21 mouse cellular contexts compared by ENCODE assay signal in the genomic region with DNA sequence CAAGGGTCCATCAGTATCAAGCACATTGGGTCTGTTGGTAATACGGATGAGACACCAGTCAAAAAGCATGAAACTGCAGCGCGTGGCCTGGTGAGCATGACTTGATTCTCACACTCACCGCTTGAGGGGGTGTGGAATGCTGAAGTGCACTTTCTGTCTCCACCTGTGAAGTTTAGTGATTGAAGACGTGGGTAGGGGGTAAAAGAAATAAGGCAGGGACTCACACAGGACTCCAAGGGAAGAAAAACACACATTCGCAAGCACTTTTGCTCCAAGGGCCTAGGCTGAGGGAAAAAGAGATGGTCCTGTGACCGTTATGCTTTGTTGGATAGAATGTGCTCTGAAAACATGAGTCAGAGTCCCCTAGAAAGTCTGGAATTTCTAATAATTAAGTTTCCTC.
"Had no signal": no experiment of that assay in that cellular context is flagged by ENCODE, and none has a peak within 500 bp of the region (broad histone marks: within the 10 kb centered on the region; RNA-seq: fewer than 3 reads in every experiment).

No protein-coding gene starts in this region.

- H3K27me3 ChIP-seq: limb, embryonic 15.5 days; lung, embryonic 15.5 days; neural tube, embryonic 13.5 days; stomach, embryonic 15.5 days had no signal

- H3K9ac ChIP-seq: limb, embryonic 15.5 days; liver, embryonic 14.5 days; lung, embryonic 15.5 days; neural tube, embryonic 13.5 days; stomach, embryonic 15.5 days had no signal

- DNase-seq: kidney, adult 9 months; kidney, postnatal 25 days; layer of hippocampus, adult 9-11 months; lung, adult 18-20 months; lung, postnatal 10 days; lung, postnatal 36 days; midbrain, embryonic 14.5 days; retina, postnatal 1 day; right cerebral cortex, postnatal 25 days; spleen, adult 18-20 months; thymus, postnatal 25 days had no signal

- H3K4me2 ChIP-seq: limb, embryonic 15.5 days; liver, embryonic 11.5 days; lung, embryonic 15.5 days; midbrain, embryonic 11.5 days; neural tube, embryonic 13.5 days; stomach, embryonic 15.5 days had no signal

- H3K27ac ChIP-seq: layer of hippocampus, adult 2 months; limb, embryonic 15.5 days; liver, embryonic 14.5 days; lung, embryonic 15.5 days; neural tube, embryonic 13.5 days; stomach, embryonic 15.5 days had no signal

- H3K9me3 ChIP-seq: limb, embryonic 15.5 days; lung, embryonic 15.5 days; megakaryocyte, embryonic 14.5 days; neural tube, embryonic 13.5 days; stomach, embryonic 15.5 days had no signal

- ATAC-seq: intestine, postnatal 0 days had no signal

- H3K4me1 ChIP-seq: limb, embryonic 15.5 days; lung, embryonic 15.5 days; megakaryocyte, embryonic 14.5 days; neural tube, embryonic 13.5 days; stomach, embryonic 15.5 days had no signal

- H3K4me3 ChIP-seq: layer of hippocampus, adult 2 months; limb, embryonic 15.5 days; lung, embryonic 15.5 days; megakaryocyte, embryonic 14.5 days; neural tube, embryonic 13.5 days; stomach, embryonic 15.5 days had no signal

- H3K36me3 ChIP-seq: limb, embryonic 15.5 days; lung, embryonic 15.5 days; neural tube, embryonic 13.5 days; stomach, embryonic 15.5 days had no signal
